Mouse (Mus musculus): Measurements from ENCODE around the gene Macc1.

DNA sequence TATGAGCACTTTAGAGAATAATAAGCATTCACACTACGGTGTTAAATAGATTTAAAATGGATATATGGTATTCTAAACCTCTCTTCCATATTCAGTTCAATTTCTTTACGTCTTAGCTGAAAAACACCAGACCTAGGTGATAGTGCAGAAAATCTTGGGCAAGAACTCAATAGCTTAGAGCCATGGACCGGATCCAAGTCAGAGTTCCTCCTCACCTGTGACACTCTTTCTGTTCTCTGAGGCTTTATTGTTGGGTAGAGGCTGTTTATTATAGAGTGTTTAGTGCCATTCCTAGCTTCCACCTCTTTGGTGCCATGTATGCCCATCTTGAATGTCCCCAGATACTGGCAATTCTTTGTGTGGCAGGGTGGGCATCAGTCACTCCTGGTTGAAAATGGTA, 49.6 kb upstream of the Macc1 start:
- no peak for TF ChIP-seq CTCF (IDR thresholded peaks at IDR 0.05; ENCODE audit: low read depth)
- TF ChIP-seq EP300 (IDR thresholded peaks at IDR 0.05; ENCODE audit: low read depth) = no peak
